Mouse (Mus musculus) right cerebral cortex, adult 18-20 months (tissue): ENCODE measurements around the gene Adcy4.

Experiments
- DNase-seq: peaks from one replicate; pipeline ENCODE4 v3.0.0; 2022; ENCODE audit warnings: mixed read lengths

Gene Adcy4

GRCm38 (mm10) chr14:55787731-55788130 is 3.8 kb upstream of the Adcy4 start:
- no peak for DNase-seq

GRCm38 (mm10) chr14:55785195-55785594 is 1.3 kb upstream of the Adcy4 start:
- DNase-seq, result no peak

- DNase-seq, result no peak
Measured at GRCm38 (mm10) chr14:55783171-55783957, 531 bp downstream of the Adcy4 start.

GRCm38 (mm10) chr14:55782361-55782960 is 1.4 kb downstream of the Adcy4 start:
- DNase-seq, result no peak

- peak; percentile 40 for DNase-seq
Measured at GRCm38 (mm10) chr14:55781310-55781709, 2.6 kb downstream of the Adcy4 start.

- no peak for DNase-seq
Measured at GRCm38 (mm10) chr14:55780736-55781135, 3.2 kb downstream of the Adcy4 start.

GRCm38 (mm10) chr14:55779656-55780055 is 4.2 kb downstream of the Adcy4 start:
- DNase-seq, result no peak

- DNase-seq, result no peak
Measured at GRCm38 (mm10) chr14:55778686-55779085, 5.2 kb downstream of the Adcy4 start.

GRCm38 (mm10) chr14:55777806-55778205 is 6.1 kb downstream of the Adcy4 start:
- DNase-seq, result no peak

GRCm38 (mm10) chr14:55777176-55777575 is 6.7 kb downstream of the Adcy4 start:
- DNase-seq, result no peak

GRCm38 (mm10) chr14:55776711-55777110 is 7.2 kb downstream of the Adcy4 start:
- DNase-seq, result no peak

GRCm38 (mm10) chr14:55769087-55769703 is 14.7 kb downstream of the Adcy4 start:
- DNase-seq, result no peak

- no peak for DNase-seq
Measured at GRCm38 (mm10) chr14:55768555-55768954, 15.3 kb downstream of the Adcy4 start.

- DNase-seq, result no peak
Measured at GRCm38 (mm10) chr14:55767519-55768414, 16.1 kb downstream of the Adcy4 start.

- DNase-seq, result no peak
Measured at GRCm38 (mm10) chr14:55765696-55766095, 18.2 kb downstream of the Adcy4 start, which contains the start of gene Ltb4r1. Gene Ltb4r1, plus strand, starts transcription at chr14:55765962.

- no peak for DNase-seq
Measured at GRCm38 (mm10) chr14:55763166-55763565, 20.7 kb downstream of the Adcy4 start.

GRCm38 (mm10) chr14:55762001-55762821 is 21.7 kb downstream of the Adcy4 start:
- DNase-seq, result peak; percentile 23

GRCm38 (mm10) chr14:55761163-55761562 is 22.7 kb downstream of the Adcy4 start, which contains the start of gene Ltb4r2:
Gene Ltb4r2, plus strand, starts transcription at chr14:55761428.
- no peak for DNase-seq

GRCm38 (mm10) chr14:55760156-55760555 is 23.7 kb downstream of the Adcy4 start:
- DNase-seq, result peak; percentile 78

GRCm38 (mm10) chr14:55758363-55758784 is 25.5 kb downstream of the Adcy4 start, which contains the start of gene Cideb:
Gene Cideb, minus strand, starts transcription at chr14:55758458.
- DNase-seq, result peak; percentile 30

GRCm38 (mm10) chr14:55757566-55757965 is 26.3 kb downstream of the Adcy4 start:
- no peak for DNase-seq
